Mouse (Mus musculus) MN1 (cell line): Measurements from ENCODE around the gene Prr14.

ENCODE experiments used
- DNase-seq: peaks from one replicate; pipeline ENCODE4 v3.0.0-alpha.2; 2016; ENCODE audit warnings: low spot score

Prr14 gene

GRCm38 (mm10) chr7:127512231-127513015 is 53.0 kb downstream of the Prr14 start:
- DNase-seq, result peak; percentile 94

GRCm38 (mm10) chr7:127513016-127513390 is 53.6 kb downstream of the Prr14 start:
- peak; percentile 55 for DNase-seq

- no peak for DNase-seq
Observed at GRCm38 (mm10) chr7:127513781-127514180, 54.4 kb downstream of the Prr14 start.

- no peak for DNase-seq
Observed at GRCm38 (mm10) chr7:127515846-127516245, 56.4 kb downstream of the Prr14 start.

- DNase-seq, result no peak
Observed at GRCm38 (mm10) chr7:127516344-127516743, 56.9 kb downstream of the Prr14 start.

- no peak for DNase-seq
Observed at GRCm38 (mm10) chr7:127519284-127519683, 59.9 kb downstream of the Prr14 start, which contains the start of gene Gm42715. Gene Gm42715 (plus strand): TSS chr7:127519584.
